Mouse (Mus musculus): ENCODE measurements around the gene Cyp1a2.
A peak's percentile ranks its signal among the peaks of the same experiment; 100 is the strongest.

The Cyp1a2 gene

DNA sequence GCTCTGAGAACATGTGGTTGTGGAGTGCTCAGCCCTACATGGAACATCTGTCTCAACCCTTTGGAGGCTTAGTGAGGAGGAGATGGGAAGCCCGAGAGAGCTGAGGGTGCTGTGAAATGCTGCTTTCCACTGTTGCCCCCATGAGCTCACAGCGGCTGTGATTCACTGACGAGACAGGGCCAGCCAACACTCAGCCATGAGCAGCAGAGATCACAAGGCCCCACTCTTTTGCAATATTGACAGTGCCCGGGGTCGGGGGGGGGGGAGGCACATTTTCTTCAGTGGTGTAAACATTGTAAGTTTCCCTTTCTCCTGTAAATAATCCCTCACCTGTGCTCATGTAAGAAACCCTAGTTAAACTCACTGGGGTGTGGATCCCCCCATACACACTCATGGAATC, 12.0 kb downstream of the Cyp1a2 start:
- DNase-seq (ENCODE audit: low spot score) = no peak

DNA sequence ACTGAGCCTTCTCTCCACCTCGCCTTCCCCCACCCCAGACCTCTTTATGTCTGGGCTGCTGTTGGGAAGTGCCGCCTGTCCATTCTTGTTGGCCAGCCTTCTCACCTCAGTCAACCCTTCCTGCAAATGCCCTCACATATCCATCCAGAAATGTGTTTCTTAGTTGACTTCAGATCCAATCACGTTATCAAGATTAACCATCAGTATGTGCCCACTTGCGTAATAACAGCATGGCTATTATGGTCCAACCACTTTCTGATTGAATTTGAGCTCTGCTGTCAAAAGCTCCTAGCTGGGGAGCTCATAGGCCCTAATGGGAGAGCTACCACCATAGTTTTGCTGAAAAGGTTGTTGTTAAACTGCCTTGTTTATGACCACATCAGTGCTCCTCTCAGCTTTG, 12.5 kb downstream of the Cyp1a2 start:
- no peak for DNase-seq (ENCODE audit: low spot score)

DNA sequence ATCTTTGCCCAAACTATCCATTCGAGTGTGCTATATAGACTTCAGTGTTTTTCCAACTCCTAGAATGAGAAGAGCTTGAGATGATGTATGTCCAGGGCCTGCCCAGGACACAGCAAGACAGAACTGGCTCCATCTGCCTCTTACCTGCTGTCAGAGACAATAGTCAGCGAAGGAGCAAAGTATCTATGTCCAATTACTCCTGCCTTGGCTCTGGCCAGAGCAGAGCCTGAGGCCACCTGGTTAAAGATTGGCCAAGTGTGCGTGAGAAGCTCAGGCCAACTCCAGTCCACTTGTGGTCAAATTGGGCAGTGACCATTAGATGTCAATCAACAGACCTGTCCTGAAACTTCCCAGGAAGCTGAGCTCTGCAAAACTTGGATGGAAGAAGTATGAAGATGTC, 13.9 kb downstream of the Cyp1a2 start:
- no peak for DNase-seq (ENCODE audit: low spot score)

DNA sequence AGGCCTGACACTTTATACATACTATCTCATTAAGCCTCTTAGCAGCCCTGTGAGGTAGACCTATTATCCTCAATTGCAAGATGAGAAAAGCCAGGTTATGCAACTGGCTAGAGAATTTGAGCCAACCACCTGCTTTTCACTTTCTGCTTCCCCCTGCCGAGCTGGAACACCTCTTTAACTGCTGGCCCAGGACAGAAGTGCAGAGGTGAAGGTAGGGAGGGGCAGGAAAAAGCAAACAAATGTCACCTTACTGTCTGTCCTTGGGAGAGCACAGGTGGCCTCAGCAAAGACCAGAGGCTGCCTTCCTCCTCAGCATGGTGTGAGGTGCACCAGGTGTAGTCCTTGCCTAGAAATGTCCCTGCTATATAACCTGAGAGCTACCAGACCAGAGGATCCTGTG, 15.2 kb downstream of the Cyp1a2 start:
- DNase-seq (ENCODE audit: low spot score) = no peak

GRCm38 (mm10) chr9:57667817-57668216, 15.7 kb downstream of the Cyp1a2 start:
- no peak for DNase-seq (ENCODE audit: low spot score)

- DNase-seq (ENCODE audit: low spot score) = no peak
Observed at GRCm38 (mm10) chr9:57667136-57667535, 16.4 kb downstream of the Cyp1a2 start.

DNA sequence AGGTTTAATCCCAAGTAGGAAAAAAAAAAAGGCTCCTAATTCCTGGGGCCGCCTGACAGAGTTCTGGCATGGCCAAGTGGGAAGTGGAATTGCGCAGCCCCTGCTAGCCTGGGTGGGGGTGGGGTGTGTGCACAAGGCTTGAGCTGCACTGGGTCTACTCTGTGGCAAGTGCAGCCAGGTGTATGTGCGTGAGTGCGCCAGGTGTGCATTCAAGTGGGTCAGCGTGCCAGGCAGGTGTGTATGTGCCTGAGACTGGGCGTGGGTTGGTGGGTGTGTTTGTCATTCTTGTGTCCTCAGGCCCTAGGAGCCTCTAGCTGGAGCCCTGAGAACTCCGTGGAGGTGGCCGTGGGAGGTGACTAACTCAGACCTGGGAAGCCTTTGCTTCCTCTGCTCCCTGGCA, 17.0 kb downstream of the Cyp1a2 start:
- DNase-seq (ENCODE audit: low spot score) = no peak

DNA sequence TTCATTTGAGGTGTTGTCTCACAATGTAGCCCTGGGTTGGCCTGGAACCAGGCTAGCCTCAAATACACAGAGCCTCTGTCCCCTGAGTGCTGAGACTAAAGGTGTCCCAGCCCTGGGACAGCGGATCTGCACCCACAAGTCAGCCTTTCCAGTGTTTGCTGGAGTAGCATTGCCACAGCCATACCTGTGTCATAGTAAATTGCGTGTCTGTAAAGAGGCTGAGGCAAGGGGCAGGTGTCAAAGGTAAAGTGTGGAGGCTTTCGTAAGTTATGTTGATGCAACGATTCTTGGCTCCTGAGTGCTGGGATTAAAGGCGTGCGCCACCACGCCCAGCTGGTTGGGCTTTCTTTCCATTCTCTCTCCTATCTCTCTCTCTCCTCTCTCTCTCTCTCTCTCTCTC, 18.9 kb downstream of the Cyp1a2 start:
- DNase-seq (ENCODE audit: low spot score) = no peak

DNA sequence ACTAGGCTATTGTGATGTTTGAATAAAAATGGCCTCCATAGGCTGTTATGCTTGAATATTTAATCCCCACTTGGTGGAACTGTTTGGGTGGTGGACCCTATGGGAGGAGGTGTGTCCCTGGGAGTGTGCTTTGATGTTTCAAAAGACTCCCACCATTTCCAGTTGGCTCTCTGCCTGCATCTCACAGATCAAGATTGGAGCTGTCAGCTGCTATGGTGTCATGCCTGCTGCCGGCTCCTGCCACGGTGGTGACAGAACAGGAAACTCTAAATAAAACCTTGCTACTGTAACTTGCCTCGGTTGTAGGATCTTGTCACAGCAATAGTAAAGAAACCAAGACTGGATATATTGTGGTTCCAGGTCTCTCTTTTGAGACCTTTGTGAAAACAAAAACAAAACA, 22.0 kb downstream of the Cyp1a2 start:
- DNase-seq (ENCODE audit: low spot score) = no peak

DNA sequence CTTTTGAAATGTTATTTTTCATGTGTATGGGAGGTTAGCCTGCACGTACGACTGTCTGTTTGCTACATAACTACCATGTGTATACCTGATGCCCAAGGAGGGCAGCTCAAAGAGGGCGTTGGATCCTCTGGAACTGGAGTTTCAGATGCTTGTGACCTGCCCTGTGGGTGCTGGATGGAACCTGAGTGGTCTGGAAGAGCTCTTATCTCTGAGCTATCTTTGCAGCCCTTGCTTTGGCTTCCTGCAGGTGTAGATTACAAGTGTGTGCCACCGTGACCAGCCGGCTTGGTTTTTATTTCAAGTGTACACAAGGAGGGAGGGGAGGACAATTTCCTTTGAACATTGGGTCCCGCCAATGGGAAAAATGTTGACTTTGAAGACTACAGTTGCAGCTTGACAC, 23.0 kb downstream of the Cyp1a2 start:
- DNase-seq (ENCODE audit: low spot score) = no peak

GRCm38 (mm10) chr9:57659774-57660173, 23.7 kb downstream of the Cyp1a2 start:
- DNase-seq (ENCODE audit: low spot score) = peak; percentile 61

DNA sequence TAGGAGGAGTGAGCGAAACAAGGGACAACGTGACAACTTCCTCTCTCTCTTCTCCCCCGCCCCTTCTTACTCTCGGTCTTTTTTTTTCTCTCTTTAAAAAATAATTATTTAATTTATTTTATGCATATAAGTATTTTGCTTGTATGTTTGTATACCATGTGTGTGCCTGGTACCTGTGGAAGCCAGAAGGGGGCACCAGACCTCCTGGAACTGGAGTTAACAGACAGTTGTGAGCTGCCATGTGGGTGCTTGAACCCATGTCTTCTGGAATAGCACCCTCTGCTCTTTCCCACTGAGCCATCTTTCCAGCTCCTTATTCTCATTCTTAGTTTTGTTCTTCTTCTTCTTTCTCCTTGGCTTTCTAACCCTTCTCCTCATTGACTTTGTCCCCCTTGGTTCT, 24.5 kb downstream of the Cyp1a2 start:
- no peak for DNase-seq (ENCODE audit: low spot score)

DNA sequence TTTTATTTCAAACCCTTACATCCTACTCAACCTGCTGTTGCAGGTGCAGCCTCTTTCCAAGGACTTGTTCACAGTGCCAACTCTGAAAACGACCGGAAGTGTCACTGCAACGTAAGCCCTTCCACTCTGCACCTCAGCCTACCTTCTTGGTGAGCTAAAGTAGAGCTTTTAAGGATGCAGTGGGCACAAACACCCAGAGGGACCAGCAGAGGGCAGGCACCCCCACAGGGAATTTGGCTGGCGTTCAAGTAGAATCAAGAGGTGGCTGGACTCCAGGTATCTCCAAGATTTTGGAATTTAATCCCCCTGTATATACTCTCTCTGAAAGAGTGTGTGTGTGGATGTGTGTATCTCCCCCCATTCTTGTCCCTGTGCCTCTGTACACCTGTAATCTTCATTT, 25.7 kb downstream of the Cyp1a2 start:
- no peak for DNase-seq (ENCODE audit: low spot score)

DNA sequence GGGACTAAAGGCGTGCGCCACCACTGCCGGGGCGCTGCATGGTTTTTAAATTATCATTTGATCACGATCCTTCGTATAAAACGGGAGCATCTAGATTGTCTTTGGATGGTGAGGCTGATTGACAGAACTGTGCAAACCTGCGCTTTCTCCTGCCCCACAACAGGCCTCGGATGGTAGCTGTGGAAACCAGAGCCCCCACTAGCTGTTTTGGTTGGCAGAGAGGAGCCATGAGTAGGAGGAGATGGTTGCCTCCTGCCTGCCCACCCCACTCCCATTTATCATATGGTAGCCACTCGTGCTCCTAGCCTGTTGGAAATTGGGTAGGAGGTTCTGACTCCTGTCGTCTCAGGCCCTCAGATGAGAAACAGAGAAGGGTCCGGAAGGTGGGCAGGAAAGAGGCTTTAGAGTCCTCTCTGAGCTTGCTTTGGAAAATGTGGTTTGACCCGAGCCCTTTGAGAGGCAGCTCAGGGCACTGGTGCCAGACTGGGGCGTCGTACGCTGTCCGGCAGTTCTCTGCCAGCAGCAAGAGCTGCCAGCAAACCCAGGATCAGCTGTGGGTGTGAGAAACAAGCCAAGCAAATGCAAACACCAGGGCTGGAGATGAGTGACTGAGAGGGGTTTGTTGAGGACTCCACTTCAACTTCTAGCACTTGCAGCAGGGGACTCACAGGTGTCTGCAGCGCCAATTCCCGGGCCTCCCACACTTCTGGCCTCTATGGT, 26.7 kb downstream of the Cyp1a2 start:
- no peak for DNase-seq (ENCODE audit: low spot score)

- DNase-seq (ENCODE audit: low spot score) = peak; percentile 96
Observed at GRCm38 (mm10) chr9:57655749-57656148, 27.8 kb downstream of the Cyp1a2 start.

- DNase-seq (ENCODE audit: low spot score) = no peak
Observed at GRCm38 (mm10) chr9:57654966-57655365, 28.5 kb downstream of the Cyp1a2 start.

GRCm38 (mm10) chr9:57653283-57653682, 30.2 kb downstream of the Cyp1a2 start, which contains the start of gene Csk:
TSS of gene Csk (minus strand) at chr9:57653631.
- no peak for DNase-seq (ENCODE audit: low spot score)

- DNase-seq (ENCODE audit: low spot score) = no peak
Observed at GRCm38 (mm10) chr9:57652855-57653254, 30.6 kb downstream of the Cyp1a2 start.

- no peak for DNase-seq (ENCODE audit: low spot score)
Observed at GRCm38 (mm10) chr9:57652351-57652750, 31.2 kb downstream of the Cyp1a2 start.

GRCm38 (mm10) chr9:57650786-57651311, 32.7 kb downstream of the Cyp1a2 start:
- no peak for DNase-seq (ENCODE audit: low spot score)

DNA sequence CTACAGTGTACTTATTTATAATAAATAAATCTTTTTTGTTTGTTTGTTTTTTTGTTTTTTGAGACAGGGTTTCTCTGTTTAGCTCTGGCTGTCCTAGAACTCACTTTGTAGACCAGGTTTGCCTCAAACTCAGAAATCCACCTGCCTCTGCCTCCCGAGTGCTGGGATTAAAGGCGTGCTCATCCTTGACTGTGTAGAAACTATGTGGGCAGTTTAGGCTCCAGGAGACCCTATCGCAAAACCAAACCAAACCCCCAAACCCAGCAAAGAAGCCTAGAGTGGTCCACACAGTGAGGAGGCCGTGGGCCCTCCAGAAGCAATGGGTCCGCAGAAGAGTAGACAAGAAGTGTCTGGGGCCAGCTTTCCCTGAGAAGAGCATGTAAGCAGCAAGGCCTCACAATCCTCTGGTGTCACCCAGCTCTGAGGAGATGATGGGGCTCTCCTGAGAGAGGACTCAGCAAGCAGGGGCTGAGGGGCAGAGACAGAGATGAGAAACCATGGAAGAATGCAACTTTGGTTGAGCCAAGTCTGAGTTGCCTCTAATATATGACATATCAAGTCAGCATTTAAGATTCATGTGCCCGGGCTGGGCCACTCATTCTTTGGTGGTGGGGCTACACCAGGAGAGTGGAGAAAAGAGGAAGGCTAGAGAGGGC, 33.2 kb downstream of the Cyp1a2 start:
- no peak for DNase-seq (ENCODE audit: low spot score)

DNA sequence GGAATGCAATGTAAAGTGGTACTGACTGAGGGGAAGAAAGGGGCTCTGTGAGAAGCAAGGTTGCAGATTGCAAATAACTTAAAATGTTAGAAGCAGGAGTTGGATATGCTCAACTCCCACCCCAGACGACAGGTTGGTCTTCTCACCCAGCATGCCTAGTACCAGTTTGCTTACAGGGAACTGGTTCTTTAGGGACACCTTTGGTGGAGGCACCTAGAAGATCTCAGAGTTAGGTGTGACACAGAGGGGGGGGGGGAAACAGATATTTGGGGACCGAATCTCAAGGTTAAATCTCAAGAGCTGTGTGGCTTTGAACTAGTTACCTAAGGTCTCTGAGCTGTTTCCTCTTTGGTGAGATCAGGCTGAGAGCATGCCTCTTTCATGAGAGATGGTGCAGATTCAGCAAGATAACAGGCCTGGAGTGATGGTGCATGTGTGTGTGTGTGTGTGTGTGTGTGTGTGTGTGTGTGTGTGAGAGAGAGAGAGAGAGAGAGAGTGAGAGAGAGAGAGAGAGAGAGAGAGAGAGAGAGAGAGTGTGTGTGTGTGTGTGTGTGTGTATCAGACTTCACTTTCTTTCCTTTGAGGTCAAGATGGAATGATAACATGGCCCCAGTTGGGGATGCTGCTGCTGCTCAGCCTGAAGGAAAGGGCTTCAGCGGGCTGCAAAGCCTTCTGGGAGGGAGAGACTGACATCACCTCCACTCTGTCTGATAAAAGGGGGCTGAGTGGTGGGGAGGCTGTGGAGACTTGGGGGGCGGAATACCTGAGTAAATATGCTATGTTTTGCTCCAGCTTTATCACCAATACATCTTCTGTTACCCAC, 36.0 kb downstream of the Cyp1a2 start:
- no peak for DNase-seq (ENCODE audit: low spot score)
